Mouse (Mus musculus) stomach, embryonic 15.5 days (tissue): ENCODE data around the gene Atrnl1. TPM values are rescaled to one million over a fixed set of nuclear protein-coding genes. Genes with fewer than 3 reads are reported as not detected.

Experiments
- ATAC-seq: fragments of 200-750 bp; cut with Nextera tagmentation; 2 replicates; pipeline ENCODE4 v1.8.0; 2017; ENCODE audit warnings: low read depth, moderate number of reproducible peaks, moderate TSS enrichment; ENCODE audit not compliant: insufficient read depth, low FRiP score
- H3K27ac ChIP-seq: fragments of 300-500 bp; sonication (generic); 2 replicates; pipeline ENCODE4 v1.5.1; 2015; ENCODE audit warnings: mild to moderate bottlenecking, inconsistent platforms
- H3K27me3 ChIP-seq: fragments of 300-500 bp; sonication (generic); replicated peaks from 2 replicates; pipeline ENCODE4 v1.6.1; 2015; ENCODE audit warnings: inconsistent platforms
- H3K36me3 ChIP-seq: fragments of 300-500 bp; sonication (generic); 2 replicates; pipeline ENCODE4 v1.6.1; 2015; ENCODE audit warnings: inconsistent platforms
- H3K4me1 ChIP-seq: fragments of 300-500 bp; sonication (generic); 2 replicates; pipeline ENCODE4 v1.6.1; 2015; ENCODE audit warnings: inconsistent platforms
- H3K4me2 ChIP-seq: fragments of 300-500 bp; sonication (generic); 2 replicates; pipeline ENCODE4 v1.6.1; 2015; ENCODE audit warnings: mild to moderate bottlenecking, inconsistent platforms
- H3K4me3 ChIP-seq: fragments of 300-500 bp; sonication (generic); replicated peaks from 2 replicates; pipeline ENCODE4 v1.5.1; 2015; ENCODE audit warnings: inconsistent platforms
- H3K9ac ChIP-seq: fragments of 300-500 bp; sonication (generic); 2 replicates; pipeline ENCODE4 v1.6.1; 2015; ENCODE audit warnings: inconsistent platforms
- H3K9me3 ChIP-seq: fragments of 300-500 bp; sonication (generic); 2 replicates; pipeline ENCODE4 v1.6.1; 2016; ENCODE audit warnings: inconsistent platforms
- WGBS: fragments of 180-500 bp; shearing (Covaris S2); methylation state at CpG from one replicate; pipeline ENCODE4 v1.1.7; 2015; 5-methylcytosine and 5-hydroxymethylcytosine counted together
- polyA plus RNA-seq: library from polyadenylated mRNA; unstranded; fragments of >200 nt; fragmentation: Nextera tagmentation; extraction: Ambion mirVana; gene quantifications from 2 replicates; pipeline ENCODE4 v1.2.1, GENCODE M21; 2015

Atrnl1 gene
- polyA plus RNA-seq: 6.1 and 7.2 TPM in 2 replicates

DNA sequence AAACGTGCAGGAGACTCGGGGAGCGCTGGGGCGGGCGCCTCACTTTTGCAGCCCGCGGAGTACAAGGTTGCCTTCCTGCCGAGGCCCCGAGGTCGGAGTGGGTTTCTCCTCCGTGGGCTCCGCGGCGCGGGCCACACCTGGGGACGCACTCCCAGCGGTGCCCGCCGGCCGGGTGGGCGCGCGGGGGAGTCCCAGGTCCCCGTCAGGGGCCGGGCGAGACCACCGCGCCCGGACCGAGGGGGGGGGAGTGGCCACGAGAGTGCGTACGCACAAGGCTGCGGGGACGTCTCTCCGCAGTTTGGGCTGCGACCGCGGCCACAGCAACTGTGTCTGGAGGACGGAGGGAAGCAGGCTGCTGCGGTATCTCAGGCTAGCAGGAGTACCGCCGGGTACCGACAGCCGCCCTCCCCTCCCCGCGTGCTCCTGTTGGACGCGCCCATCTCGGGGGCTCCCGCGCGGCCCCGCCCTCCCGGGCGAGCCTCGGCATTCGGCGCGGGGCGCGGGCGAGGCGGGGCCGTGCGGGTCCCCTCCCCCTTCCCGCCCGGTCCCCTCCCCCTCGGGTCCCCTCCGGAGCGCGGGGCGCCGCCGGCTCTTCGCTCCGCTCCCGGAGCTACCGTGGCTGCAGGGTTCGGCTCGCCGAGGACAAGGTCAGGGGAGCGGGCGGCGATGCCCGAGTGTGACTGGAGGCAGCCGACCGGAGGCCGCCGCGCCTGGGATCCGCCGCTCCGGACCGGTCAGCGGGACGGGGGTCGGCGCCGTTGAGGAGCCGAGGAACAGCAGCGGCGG lies at the start of gene Atrnl1:
Gene Atrnl1, plus strand, starts transcription at position 559 of the 786 bp plus-strand sequence.
- Histone ChIP-seq H3K27ac (peak within 1 kb of the TSS; percentile 98), H3K9ac (peak within 1 kb of the TSS; percentile 70), H3K4me3 (peak within 1 kb of the TSS; percentile 70), H3K36me3 (no peaks in the 10 kb centered on the region), H3K9me3 (no peaks in the 10 kb centered on the region), H3K4me1 (peaks cover 7% of the 10 kb centered on the region; the same call in 1 of the 2 replicates), H3K4me2 (peak within 1 kb of the TSS; percentile 84), H3K27me3 (no peaks in the 10 kb centered on the region)
- peak; percentile 90 for ATAC-seq
- WGBS: 0% methylated on average over 68 of the region's 103 CpGs

DNA sequence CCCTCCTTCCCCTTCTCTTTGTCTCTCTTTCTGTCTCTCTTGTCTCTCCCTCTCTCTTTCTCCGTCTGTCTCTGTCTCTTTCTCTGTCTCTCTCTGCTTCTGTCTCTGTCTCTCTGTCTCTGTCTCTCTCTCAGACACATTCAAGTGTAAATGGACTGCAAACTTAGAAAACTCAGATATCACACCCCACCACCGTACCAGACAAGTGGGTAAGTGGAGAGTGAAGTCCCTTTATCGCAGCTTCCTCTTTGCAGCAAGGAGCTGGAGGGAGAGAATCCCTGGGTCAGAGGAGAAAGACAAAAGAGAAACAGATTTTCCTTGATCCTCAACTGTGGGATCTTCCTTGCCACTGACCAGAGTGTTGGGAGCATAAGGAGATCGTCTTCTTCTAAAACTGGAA lies 49.3 kb upstream of the Atrnl1 start:
- Histone ChIP-seq H3K9ac (no peak overlapping the region), H3K4me1 (no peaks in the 10 kb centered on the region), H3K4me3 (no peak overlapping the region), H3K27ac (no peak overlapping the region), H3K27me3 (no peaks in the 10 kb centered on the region), H3K9me3 (no peaks in the 10 kb centered on the region), H3K4me2 (no peak overlapping the region), H3K36me3 (no peaks in the 10 kb centered on the region)
- no peak for ATAC-seq
- 71% methylated on average over 4 of the region's 4 CpGs for WGBS

DNA sequence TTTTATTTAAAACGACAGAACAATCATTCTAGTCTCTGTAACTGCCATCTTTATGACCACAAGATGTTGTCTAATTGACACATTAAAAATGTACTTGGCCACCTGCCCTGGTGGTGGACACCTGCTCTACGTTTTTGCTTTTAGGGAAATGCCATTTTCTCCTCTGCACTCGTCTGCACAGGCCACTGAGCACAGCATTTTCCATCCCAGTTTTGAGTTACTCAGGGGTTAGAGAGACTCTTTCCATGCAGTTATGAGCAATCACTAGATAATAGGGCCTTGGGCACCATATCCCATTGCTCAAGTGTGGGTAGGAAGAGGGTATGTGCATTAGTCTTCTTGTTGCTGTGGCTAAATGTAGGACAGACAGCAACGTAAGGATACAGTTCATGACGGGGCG lies 41.8 kb upstream of the Atrnl1 start:
- no peaks in the 10 kb centered on the region for H3K36me3 ChIP-seq
- no peaks in the 10 kb centered on the region for H3K4me1 ChIP-seq
- 76% methylated on average over 6 of the region's 6 CpGs for WGBS
- no peak for ATAC-seq
- H3K9ac ChIP-seq: no peak overlapping the region
- H3K4me3 ChIP-seq: no peak overlapping the region
- H3K27me3 ChIP-seq: no peaks in the 10 kb centered on the region
- no peaks in the 10 kb centered on the region for H3K9me3 ChIP-seq
- H3K27ac ChIP-seq: no peak overlapping the region
- no peak overlapping the region for H3K4me2 ChIP-seq

DNA sequence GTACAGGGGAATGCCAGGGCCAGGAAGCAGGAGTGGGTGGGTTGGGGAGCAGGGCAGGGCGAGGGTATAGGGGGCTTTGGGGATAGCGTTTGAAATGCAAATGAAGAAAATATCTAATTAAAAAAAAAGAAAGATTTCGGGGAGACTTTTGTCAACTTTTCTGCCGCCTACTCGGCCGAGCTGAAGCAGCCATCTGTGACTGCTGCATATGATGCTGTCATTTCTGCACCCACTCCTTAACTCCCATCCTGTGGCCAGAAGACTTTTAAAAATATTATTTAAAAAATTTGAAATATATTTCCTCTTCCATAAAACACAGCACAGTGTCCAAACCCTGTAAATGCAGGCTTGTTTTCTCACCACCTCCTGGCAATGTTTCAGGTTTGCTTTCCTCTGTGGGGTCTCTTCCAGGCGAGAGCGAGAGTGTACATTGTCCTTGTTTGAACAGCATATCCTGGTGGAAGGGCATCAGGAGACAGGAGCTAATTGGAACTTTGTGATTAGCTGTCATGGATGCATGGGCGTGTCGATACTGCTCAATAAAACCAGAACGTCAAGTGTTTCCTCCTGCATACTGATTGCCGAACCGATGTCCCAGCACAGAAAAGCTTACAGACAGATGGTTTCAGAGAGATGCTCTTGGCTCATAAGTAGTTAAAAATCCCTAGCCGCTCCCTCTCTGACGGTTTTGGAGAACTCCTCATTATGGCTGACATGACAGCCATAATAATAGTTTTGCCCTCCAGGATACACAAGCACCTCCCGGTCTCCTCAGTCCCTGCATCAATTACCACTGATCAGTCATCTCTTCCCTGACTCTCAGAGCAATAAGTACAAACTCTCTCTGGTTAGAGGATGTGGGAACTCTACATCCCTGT lies 38.2 kb upstream of the Atrnl1 start:
- Histone ChIP-seq H3K4me1 (0 out of 2 replicates have a peak, but pooled peaks cover 5% of the 10 kb centered on the region), H3K9ac (no peak overlapping the region), H3K9me3 (no peaks in the 10 kb centered on the region), H3K27me3 (no peaks in the 10 kb centered on the region), H3K27ac (no peak overlapping the region), H3K36me3 (no peaks in the 10 kb centered on the region), H3K4me2 (no peak overlapping the region), H3K4me3 (no peak overlapping the region)
- 74% methylated on average over 16 of the region's 16 CpGs for WGBS
- no peak for ATAC-seq

DNA sequence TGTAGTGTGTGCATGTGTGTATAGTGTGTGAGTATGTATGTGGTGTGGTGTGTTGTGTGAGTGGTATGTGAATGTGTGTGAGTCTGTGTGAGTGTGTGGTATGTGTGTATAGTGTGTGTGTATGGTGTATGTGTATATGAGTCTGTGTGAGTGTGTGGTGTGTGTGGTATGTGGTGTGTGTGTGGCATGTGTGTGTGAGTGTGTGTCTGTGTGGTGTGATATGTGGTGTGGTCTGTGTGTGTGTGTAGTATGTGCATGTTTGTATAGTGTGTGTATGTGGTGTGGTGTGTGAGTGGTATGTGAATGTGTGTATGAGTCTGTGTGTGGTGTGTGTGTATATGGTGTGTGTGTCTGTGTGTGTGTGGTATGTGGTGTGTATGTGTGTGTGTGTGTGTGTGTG lies 37.4 kb upstream of the Atrnl1 start:
- Histone ChIP-seq H3K4me1 (0 out of 2 replicates have a peak, but pooled peaks cover 5% of the 10 kb centered on the region), H3K4me3 (no peak overlapping the region), H3K9ac (no peak overlapping the region), H3K27ac (no peak overlapping the region), H3K9me3 (no peaks in the 10 kb centered on the region), H3K36me3 (no peaks in the 10 kb centered on the region), H3K27me3 (no peaks in the 10 kb centered on the region), H3K4me2 (no peak overlapping the region)
- no peak for ATAC-seq

DNA sequence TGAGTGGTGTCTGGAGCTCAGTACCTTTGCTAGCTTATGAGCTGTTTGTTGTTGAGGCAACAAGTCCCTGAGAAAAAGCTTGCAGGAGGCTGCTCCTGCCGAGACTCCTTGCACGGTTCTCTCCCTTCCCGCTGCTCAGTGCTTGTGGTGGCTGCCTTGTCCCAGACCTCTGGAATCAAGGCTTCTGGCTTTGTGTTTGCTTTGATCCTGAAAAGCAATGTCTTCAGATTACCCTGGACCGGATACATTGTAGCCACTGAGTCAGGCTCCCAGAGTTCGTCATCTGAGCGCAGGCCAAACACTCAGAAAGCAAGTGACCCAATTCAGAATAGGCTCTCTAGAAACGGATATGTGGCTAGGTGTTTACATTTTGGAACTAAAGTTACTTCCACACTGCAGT lies 35.8 kb upstream of the Atrnl1 start:
- Histone ChIP-seq H3K9ac (no peak overlapping the region), H3K27me3 (no peaks in the 10 kb centered on the region), H3K27ac (no peak overlapping the region), H3K9me3 (no peaks in the 10 kb centered on the region), H3K4me2 (no peak overlapping the region), H3K36me3 (no peaks in the 10 kb centered on the region), H3K4me3 (no peak overlapping the region), H3K4me1 (0 out of 2 replicates have a peak, but pooled peaks cover 5% of the 10 kb centered on the region)
- ATAC-seq: no peak
- WGBS: 63% methylated on average over 7 of the region's 7 CpGs

DNA sequence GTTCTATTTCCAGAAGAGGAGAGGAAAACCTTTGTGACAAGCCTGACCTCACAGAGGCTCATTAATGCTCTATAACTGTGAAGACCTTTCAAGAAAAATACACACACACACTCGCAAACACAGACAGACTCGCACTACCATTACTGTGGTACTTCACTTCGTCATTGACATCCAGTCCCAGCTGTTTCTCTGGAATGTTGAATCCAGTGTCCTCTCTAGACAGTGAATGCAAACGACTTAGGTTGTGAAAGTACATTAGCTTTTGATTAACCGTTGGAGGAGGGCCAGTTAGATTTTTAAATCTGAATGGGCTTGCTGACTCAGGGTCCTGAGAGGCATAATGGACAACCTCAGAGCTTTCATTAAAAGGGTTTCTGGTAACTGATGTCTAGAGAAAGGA lies 34.0 kb upstream of the Atrnl1 start:
- Histone ChIP-seq H3K4me3 (no peak overlapping the region), H3K27me3 (no peaks in the 10 kb centered on the region), H3K36me3 (no peaks in the 10 kb centered on the region), H3K27ac (no peak overlapping the region), H3K9me3 (no peaks in the 10 kb centered on the region), H3K4me1 (0 out of 2 replicates have a peak, but pooled peaks cover 5% of the 10 kb centered on the region), H3K4me2 (no peak overlapping the region), H3K9ac (no peak overlapping the region)
- 27% methylated on average over 5 of the region's 5 CpGs for WGBS
- ATAC-seq: no peak

DNA sequence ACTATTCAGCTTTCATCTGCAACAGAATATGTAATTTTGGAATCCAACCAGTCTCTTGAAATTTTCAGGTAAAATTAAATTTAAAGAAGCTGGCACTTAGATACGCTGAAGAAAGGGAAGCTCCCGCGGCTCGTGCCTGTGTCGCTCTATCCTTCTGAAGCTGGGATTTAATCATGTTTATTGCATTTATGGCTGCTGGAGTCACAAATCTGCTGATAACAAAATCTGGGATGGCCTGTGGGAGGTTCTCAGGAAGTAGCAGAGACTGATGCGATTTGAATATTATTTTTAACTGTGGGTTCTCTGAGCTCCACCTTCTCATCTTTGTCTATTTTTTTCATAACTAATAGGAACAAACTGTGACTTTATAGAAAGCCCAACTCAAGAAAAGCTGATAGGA lies 33.6 kb upstream of the Atrnl1 start:
- 0 out of 2 replicates have a peak, but pooled peaks cover 5% of the 10 kb centered on the region for H3K4me1 ChIP-seq
- 77% methylated on average over 6 of the region's 6 CpGs for WGBS

DNA sequence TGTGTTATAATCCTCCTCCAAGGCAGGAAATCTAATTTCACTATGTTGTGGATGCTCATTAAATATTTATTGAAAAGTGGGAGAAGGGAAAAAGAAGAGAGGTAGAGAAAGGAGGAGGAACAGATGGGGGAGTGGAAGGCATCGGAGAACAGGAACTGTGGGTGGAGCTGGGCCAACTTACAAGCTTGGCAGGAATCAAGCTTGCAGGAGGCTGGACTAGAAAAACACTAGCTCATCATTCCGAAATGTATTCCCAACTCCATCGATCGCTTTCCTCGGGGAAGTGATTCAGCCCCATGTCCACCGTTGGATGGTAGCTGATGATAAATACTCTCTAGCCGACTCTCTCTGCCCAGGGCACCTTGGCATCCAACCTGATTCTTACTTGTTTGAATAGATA lies 29.9 kb upstream of the Atrnl1 start:
- Histone ChIP-seq H3K36me3 (no peaks in the 10 kb centered on the region), H3K9me3 (no peaks in the 10 kb centered on the region), H3K4me2 (no peak overlapping the region), H3K4me1 (peaks cover 13% of the 10 kb centered on the region), H3K27ac (no peak overlapping the region), H3K27me3 (no peaks in the 10 kb centered on the region), H3K9ac (no peak overlapping the region), H3K4me3 (no peak overlapping the region)
- 75% methylated on average over 7 of the region's 7 CpGs for WGBS
- ATAC-seq: no peak

More for the DNA sequence above, 33.6 kb upstream of the Atrnl1 start:
- Histone ChIP-seq H3K27me3 (no peaks in the 10 kb centered on the region), H3K9me3 (no peaks in the 10 kb centered on the region), H3K4me3 (no peak overlapping the region), H3K27ac (no peak overlapping the region), H3K9ac (no peak overlapping the region), H3K36me3 (no peaks in the 10 kb centered on the region), H3K4me2 (no peak overlapping the region)
- ATAC-seq: no peak

DNA sequence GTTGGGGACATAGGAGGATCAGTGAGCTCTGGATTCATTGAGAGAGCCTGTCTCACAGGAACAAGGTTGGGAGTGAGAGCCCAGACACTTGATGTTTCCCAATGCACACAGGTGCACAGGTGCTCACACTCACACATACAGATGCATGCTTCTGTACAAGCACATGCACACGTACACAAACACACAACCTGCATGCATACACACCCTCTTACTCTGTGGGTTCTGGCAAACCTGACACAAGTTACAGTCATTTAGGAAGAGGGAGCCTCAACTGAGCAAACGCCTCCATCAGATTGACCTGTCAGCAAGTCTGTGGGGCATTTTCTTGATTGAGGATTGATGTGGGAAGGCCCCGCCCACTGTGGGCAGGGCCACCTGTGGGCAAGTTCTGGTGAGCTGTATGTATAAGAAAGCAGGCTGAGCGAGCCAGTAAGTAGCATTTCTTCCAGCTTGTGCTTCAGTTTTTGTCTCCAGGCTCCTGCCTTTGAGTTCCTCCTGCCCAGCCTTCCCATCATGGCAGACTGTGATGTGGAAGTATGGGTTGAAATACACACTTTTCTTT lies 25.5 kb upstream of the Atrnl1 start:
- H3K9me3 ChIP-seq: no peaks in the 10 kb centered on the region
- H3K9ac ChIP-seq: no peak overlapping the region
- H3K4me1 ChIP-seq: peaks cover 16% of the 10 kb centered on the region
- H3K4me2 ChIP-seq: no peak overlapping the region
- H3K27me3 ChIP-seq: no peaks in the 10 kb centered on the region
- no peak overlapping the region for H3K27ac ChIP-seq
- WGBS: 54% methylated on average over 4 of the region's 4 CpGs
- ATAC-seq: no peak
- no peak overlapping the region for H3K4me3 ChIP-seq
- H3K36me3 ChIP-seq: no peaks in the 10 kb centered on the region

DNA sequence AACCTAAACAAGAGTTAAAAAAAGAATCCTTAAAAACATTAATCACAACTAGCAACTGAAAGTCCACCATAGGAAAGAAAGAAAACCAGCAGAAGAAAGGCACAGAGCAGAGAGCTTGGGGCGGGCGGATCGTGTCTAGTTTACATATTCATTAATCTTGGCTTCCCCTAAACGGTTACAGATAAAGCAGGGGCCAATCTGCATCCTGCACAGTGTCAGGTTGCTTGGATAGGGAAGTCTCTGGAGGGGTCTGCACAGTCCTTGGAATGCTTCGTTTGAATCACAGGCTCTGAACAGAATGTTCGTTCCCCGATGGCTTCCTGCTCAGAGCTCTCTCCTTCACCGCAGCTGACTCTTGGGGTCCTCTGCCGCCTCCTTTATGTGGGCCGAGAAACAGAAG lies 24.7 kb upstream of the Atrnl1 start:
- Histone ChIP-seq H3K27ac (0 out of 2 replicates have a peak overlapping the region, but pooled peaks have one; percentile 6), H3K4me2 (peak overlapping the region; percentile 28; the same call in 1 of the 2 replicates), H3K27me3 (no peaks in the 10 kb centered on the region), H3K9me3 (no peaks in the 10 kb centered on the region), H3K4me1 (peaks cover 16% of the 10 kb centered on the region), H3K36me3 (no peaks in the 10 kb centered on the region), H3K9ac (no peak overlapping the region), H3K4me3 (no peak overlapping the region)
- 3% methylated on average over 10 of the region's 10 CpGs for WGBS
- peak; percentile 66; the same call in 1 of the 2 replicates for ATAC-seq

DNA sequence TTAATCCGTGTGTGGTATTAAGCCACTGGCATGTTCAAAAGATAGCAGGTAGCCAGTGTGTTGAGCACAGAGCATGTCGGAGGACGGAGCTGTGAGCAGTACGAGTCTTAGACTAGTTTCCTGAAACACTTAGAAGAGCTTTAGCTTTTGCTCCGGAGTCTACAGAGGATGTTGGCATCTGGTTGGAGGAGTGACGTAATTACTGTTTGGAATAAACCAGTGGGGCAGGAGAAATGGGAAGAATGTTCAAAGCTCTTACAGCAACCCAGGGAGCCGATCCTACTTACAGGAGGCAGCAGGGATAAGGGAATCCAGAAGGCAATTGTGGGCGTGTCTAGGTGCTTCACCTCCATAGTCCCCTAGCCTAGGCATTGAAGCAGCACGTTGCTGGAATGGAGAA lies 21.3 kb upstream of the Atrnl1 start:
- Histone ChIP-seq H3K9me3 (no peaks in the 10 kb centered on the region), H3K4me2 (no peak overlapping the region), H3K36me3 (no peaks in the 10 kb centered on the region), H3K27ac (no peak overlapping the region), H3K9ac (no peak overlapping the region), H3K27me3 (no peaks in the 10 kb centered on the region), H3K4me3 (no peak overlapping the region), H3K4me1 (peaks cover 16% of the 10 kb centered on the region)
- WGBS: 55% methylated on average over 9 of the region's 9 CpGs
- ATAC-seq: no peak
